Mouse (Mus musculus) stomach, adult 2 months (tissue): ENCODE results near the gene Hmg20b. TPM values are rescaled to one million over a fixed set of nuclear protein-coding genes. Genes with fewer than 3 reads are reported as not detected.

Experiments used
- polyA plus RNA-seq: library from polyadenylated mRNA; depleted of rRNA; stranded (reverse); fragments of >200 nt; gene quantifications from 2 replicates; pipeline ENCODE4 v1.2.3, GENCODE M21; 2012; rRNA removed

Gene Hmg20b
- polyA plus RNA-seq = 95.3 and 125 TPM in 2 replicates

DNA sequence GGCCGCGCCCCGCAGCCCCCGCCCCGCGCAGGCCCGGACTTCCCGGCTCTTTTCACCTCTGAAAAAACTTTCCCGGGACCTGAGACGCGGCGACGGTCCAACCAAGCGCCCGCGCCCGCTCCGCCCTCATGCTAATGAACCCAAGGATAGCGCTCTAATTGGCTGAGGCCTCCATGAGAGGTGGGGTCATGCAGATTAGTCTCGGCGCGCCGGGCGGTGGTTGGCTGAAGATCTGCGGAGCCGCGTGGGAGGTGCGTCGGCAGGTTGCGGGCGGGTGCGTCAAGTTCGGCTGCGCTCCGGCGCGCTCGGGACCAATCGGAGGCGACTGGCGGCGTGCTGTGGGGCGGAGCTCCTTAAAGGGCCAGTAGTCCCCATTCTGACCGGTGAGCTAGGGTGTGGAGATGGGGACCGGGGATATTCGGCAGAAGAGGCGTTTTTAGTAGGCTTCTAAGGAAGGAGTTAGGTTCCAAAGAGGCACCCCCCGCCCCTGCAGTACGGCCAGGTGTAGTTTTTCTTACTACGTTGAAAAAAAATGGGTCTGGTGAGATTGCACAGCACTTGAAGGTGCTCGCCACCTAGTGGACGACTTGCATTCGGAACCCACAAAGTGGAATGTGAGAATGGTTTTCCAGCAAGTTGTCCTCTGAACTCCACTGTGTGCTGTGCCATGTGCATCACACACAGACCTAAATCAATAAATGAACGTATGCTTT is at the start of gene Hmg20b:
Gene Hmg20b (minus strand): TSS at position 130 of the 713 bp plus-strand sequence.

DNA sequence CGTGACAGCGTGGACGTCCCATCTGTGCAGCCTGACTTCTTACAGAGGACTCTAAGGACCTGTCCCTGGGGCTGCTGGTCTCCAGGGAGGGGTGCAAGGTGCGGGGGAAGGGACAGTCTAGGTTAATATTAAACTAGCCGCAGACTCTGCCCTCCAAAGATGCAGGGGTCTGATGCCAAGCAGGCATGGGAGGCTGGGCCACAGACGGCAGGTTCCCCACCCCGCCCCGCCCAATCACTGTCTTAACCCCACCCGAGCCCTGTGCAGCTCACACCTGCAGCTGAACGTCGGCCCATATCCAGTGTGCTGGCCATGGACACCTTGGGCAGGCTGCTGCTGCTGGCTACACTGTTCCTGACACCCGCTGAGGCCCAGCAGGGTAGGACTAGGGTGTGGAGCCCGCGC is 42.5 kb upstream of the Hmg20b start, which contains the start of gene Smim24:
Gene Smim24 (plus strand): TSS at position 271 of the 405 bp plus-strand sequence.

DNA sequence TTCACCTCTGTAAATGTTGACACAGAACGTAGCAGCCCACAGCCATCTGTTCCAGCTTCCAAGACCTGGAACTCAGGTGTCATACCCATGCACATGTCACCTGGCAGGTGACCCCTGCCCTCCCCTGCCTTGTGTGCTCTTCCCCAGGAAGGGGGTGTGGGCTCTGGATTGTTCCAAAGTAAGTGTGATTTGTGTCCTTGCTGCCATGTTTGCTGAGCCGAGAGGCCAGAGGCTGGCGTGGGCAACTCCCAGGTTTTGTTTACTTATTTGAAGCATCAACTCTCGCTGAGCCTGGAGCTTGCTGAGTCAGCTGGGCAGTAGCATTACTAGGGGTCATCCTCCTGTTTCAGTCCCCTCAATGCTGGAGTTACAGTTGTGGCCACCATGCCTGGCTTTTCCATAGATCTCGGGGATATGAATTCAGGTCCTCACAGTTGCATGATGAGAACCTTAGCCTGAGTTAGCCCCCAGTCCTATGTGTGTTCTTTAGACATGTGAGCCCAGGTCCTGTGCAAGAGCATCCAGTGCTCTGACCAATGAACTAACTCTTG is 38.3 kb upstream of the Hmg20b start, which contains the start of gene Gm48552:
Gene Gm48552 (plus strand): TSS at position 501 of the 551 bp plus-strand sequence.

DNA sequence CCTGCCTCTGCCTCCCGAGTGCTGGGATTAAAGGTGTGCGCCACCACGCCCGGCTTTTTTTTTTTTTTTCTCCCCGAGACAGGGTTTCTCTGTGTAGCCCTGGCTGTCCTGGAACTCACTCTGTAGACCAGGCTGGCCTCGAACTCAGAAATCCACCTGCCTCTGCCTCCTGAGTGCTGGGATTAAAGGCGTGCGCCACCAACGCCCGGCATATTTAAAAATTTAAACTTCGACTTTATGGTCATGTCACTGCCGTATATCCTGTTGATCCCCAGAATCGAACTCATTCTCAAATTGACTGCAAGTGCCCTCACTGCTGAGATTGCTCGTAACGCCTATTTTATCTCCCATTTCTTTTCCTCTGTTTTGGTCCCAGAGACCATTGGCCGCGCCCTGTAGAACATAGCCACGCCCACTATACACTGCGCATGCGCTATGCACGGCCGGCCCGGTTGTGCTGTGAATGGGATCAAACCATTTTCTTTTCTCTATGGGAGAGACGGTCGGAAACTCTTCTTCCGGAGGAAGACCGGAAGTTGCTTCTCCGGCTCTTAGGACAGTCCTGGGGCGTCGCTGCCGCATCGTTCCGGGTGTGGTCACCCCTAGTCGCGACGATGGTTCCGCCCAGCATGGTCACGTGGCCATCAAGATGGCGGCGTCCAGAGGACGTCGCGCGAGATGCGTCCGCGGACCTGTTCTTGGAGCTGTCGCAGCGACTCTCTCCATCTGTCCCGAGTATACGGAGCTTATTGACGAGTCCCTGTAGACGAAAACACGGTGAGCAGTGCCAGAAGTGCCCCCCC is 33.7 kb upstream of the Hmg20b start, which contains the start of the genes Dohh and Gm48551:
Gene Dohh (plus strand): TSS at position 627 of the 803 bp plus-strand sequence.
Gene Gm48551 (plus strand): TSS at position 665 of the 803 bp plus-strand sequence.

DNA sequence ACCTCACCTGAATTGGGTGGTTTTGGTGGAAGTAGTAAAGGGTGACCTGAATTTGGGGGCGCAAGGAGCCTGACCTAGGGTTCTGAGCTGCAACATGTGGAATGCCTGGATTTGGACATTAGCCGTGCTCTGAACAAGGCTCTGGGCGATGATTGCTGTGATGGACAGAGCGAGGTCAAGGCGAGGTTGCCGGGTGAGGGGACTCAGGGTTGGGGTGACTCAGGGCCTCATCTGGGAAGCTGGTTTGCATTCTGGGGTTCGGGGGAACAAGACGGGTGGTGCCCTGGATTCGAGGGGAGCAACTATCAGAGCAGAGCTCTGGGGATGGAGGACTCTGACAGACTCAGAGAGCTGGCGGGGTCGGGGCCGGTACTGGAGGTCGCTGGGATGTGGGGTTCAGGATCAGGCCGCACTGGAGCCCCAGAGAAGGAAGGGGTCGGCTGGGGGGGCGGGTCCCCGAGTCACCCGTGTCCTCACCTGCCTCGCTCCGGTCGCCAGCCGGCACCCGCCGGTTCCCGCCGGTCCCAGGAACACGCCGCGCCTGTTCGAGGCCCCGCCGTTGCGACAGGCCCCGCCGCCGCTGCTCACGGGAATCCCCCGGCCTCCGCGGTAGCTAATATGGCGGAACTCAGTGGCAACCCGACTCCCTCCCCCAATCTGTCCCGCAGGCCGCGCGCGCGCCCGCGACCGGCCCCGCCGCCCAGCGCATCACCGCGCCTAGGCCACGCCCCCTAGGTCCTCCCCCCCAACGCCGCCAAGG is 27.7 kb upstream of the Hmg20b start, which contains the start of gene Fzr1:
Gene Fzr1 (minus strand): TSS at position 724 of the 760 bp plus-strand sequence.

DNA sequence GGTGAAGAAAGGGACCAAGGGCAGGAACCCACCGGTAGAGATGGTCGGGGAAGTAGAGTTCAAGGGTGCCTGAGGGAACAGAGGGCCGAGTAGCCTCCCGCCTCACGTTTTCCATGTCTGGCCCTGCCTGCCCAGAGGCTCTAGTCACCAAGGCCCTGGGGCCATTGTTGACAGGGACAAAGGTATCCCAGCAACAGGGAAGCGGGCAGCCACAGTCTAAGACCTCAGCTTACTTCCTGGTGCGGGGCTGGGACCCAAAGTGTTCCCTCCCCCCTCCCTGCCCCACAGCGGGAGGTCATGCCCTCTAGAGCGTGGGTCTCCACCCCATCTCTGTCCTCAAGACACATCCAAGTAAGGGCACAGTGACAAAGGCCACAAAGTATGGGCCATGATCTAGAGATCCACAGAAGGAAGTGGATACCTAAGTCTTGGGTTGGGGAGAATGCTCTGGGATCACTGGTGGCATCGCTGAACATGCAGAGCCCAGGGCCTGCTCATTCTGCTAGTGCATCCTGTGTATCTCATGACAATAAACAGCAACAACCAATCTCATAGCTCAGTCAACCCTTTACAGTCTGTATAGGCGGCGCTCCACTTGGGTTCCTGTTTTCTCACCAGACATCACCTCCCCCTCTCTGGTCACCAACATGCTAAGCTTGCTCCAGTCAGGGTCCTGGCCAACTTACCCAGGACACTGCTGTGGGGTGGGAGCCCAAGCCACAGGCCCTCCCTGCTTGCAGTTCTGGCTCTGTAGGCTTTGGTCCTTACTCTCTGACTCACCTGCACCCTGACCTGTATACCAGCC is 15.6 kb upstream of the Hmg20b start, which contains the start of gene 4930404N11Rik:
Gene 4930404N11Rik (minus strand): TSS at position 145 of the 805 bp plus-strand sequence.

DNA sequence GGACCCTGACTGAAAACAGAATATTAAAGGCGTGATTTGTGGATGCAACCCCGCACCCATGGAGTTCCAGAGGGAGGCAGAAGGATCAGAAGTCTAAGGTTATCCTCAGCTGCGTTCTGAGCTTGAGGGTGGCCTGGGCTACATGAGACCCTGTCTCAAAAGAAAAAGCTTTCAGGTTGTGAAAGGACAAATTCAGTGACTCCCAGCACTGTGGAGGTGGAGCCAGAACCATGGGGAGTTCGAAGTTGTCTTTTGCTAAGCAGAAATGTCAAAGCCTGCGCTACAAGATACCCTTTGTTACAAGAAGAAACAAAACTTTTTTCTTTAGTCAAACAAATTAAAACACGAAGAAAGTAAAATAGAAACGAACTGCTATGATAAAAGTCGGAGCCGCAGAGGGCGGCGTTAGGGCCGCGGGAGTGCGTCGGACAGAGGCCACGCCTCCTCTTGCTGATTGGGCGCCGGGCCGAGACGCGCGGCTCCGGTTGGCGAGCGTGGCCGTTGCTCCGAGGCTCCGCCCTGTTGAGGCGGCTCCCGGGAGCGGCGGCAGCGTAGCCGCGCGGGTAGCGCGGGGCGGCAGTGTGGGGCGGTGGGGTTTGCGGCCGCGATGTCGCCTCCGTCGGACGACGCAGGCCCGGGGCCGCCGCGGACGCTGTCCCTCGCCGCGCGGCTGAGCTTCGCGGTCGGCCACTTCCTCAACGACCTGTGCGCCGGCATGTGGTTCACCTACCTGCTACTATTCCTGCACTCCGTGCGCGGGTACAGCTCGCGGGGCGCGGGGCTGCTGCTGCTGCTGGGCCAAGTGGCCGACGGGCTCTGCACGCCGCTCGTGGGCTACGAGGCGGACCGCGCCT is 6.9 kb upstream of the Hmg20b start, which contains the start of gene Mfsd12:
Gene Mfsd12 (plus strand): TSS at position 501 of the 854 bp plus-strand sequence.

DNA sequence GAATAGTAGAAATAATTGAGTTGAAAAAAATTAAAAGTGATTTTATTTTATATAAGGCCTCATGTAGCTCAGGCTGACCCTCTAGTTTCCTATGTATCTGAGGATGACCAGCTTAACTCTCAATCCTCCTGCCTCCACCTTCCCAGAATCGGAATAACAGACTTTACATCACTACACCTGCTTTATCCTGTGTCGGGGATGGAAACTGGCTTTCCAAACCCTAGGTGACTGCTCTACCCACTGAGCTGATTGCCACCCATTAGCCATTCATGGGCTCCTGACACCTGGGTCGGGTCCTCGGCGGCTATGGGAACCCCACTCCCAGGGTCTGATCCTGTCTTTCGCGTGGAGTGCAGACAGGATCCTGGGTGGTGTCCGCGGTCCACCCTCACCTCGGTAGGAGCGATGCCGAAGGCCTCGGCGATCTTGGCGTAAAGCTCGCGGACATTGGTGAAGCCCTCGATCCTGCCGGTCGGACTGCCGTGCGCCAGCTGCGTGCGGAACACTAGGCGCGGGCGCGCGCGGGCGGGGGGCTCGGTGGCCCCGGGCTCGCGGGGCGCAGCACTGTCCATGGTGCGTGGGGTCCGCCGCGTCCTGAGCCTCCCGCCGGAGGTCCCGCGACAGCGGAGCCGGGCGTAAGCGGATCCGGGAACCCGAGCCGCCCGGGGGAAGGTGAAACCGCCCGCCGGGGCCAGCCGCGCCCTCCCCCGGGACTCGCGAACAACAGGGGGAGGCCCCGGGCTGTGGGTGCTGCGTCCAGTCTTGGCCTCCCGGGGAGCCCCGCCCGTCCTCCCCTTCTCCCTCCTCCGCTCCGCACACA is 7.4 kb downstream of the Hmg20b start, which contains the start of gene Gipc3:
Gene Gipc3 (minus strand): TSS at position 581 of the 820 bp plus-strand sequence.

DNA sequence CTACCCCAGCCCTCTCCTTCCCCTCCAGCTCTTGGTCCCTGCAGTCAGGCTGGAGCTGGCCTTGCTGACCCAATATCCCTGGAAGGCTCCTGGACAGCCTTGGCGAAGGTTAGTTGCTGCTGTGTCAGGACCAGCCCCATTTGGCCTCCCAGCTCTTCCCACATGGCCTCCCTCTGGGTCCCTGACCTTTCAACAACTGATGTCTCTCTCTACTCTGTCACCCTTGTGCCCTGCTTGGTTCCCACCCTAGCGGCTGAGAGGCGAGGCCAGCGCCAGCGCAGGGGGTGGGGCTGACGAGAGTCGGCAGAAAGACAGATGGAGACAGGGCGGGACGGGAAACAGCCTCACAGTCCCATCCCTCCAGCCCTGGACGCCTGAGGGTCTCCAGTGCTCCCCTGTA is 21.9 kb downstream of the Hmg20b start, which contains the start of gene Tbxa2r:
Gene Tbxa2r (plus strand): TSS at position 346 of the 400 bp plus-strand sequence.

DNA sequence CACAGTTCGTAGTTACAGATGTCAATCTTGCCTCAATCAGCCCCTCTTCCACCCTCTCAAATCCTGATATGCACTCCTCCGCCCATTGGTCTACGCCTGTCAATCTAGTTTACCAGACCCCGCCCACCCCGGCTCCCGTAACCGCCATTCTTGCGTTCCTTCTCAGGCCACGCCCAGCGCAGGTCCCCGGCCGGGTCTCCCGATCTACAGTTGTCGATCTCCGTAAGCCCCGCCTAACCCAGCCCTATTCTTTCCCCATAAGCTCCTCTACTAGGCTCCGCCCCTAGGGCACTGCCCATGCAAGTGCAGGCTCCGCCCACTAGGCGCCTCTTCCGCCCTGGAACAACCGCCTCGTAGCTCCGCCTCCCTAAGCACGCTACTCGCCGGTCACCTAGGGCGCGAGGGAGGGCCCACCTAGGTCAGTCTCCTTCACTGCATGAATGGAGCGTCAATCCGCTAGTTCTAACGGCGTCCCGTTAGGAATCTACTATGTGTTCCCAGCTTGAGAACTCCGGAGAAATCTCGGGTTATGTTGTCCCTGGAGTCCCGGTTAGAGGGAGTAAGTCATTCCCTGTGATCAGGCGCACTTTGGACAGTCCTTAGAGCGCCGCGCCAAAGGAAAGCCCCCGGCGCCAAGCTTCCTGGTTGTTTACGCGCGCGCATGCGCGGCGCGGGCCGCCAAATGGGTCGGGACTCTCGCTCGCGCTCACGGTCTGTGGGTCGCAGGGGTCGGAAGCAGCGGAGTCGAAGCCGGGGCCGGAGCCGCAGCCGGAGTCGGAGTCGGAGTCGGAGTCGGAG is 29.5 kb downstream of the Hmg20b start, which contains the start of gene Cactin:
Gene Cactin (plus strand): TSS at position 554 of the 798 bp plus-strand sequence.

Other genes with a start within 250 kb of the Hmg20b start
- gene Map2k2, start 244.6 kb downstream of the Hmg20b start, polyA plus RNA-seq = 190 and 419 TPM in 2 replicates
- 48.3 and 79.2 TPM in 2 replicates for gene Zbtb7a, start 215.3 kb downstream of the Hmg20b start, polyA plus RNA-seq
- gene Pias4, start 182.6 kb downstream of the Hmg20b start, polyA plus RNA-seq = 25.3 and 28.0 TPM in 2 replicates
- 532 and 619 TPM in 2 replicates for gene Eef2, start 173.8 kb downstream of the Hmg20b start, polyA plus RNA-seq
- 62.9 and 105 TPM in 2 replicates for gene Dapk3, start 167.5 kb downstream of the Hmg20b start, polyA plus RNA-seq
- gene 4930442H23Rik, start 166.6 kb downstream of the Hmg20b start, polyA plus RNA-seq = not detected in 2 replicates
- 0.67 TPM in 2 replicates for gene Nmrk2, start 148.4 kb downstream of the Hmg20b start, polyA plus RNA-seq
- 0.15 and 0.17 TPM in 2 replicates for gene Atcay, start 119.6 kb downstream of the Hmg20b start, polyA plus RNA-seq
- gene Zfr2, start 117.3 kb downstream of the Hmg20b start, polyA plus RNA-seq = 5.2 and 6.0 TPM in 2 replicates
- 1.5 and 3.0 TPM in 2 replicates for gene Matk, start 97.5 kb downstream of the Hmg20b start, polyA plus RNA-seq
- gene Mrpl54, start 83.5 kb downstream of the Hmg20b start, polyA plus RNA-seq = 75.5 and 146 TPM in 2 replicates
- gene Apba3, start 83.5 kb downstream of the Hmg20b start, polyA plus RNA-seq = 58.9 and 73.0 TPM in 2 replicates
- 85.6 and 104 TPM in 2 replicates for gene Tjp3, start 58.9 kb downstream of the Hmg20b start, polyA plus RNA-seq
- 33.5 and 41.8 TPM in 2 replicates for gene Pip5k1c, start 57.5 kb downstream of the Hmg20b start, polyA plus RNA-seq
- gene Cactin, start 29.4 kb downstream of the Hmg20b start, polyA plus RNA-seq = 11.9 and 14.7 TPM in 2 replicates
- gene Tbxa2r, start 21.7 kb downstream of the Hmg20b start, polyA plus RNA-seq = 17.8 and 29.6 TPM in 2 replicates
- gene Gipc3, start 7.2 kb downstream of the Hmg20b start, polyA plus RNA-seq = 2.3 TPM in 2 replicates
- 11.1 and 23.8 TPM in 2 replicates for gene Mfsd12, start 7.0 kb upstream of the Hmg20b start, polyA plus RNA-seq
- 229 and 346 TPM in 2 replicates for gene 4930404N11Rik, start 15.3 kb upstream of the Hmg20b start, polyA plus RNA-seq
- gene Fzr1, start 28.0 kb upstream of the Hmg20b start, polyA plus RNA-seq = 64.1 and 71.5 TPM in 2 replicates
- gene Dohh, start 33.9 kb upstream of the Hmg20b start, polyA plus RNA-seq = 57.2 and 82.1 TPM in 2 replicates
- 0.54 and 0.88 TPM in 2 replicates for gene Gm48551, start 34.0 kb upstream of the Hmg20b start, polyA plus RNA-seq
- 1.4 and 1.7 TPM in 2 replicates for gene Gm48552, start 38.5 kb upstream of the Hmg20b start, polyA plus RNA-seq
- 455 and 473 TPM in 2 replicates for gene Smim24, start 42.6 kb upstream of the Hmg20b start, polyA plus RNA-seq
- 27.0 and 33.0 TPM in 2 replicates for gene Nfic, start 105.2 kb upstream of the Hmg20b start, polyA plus RNA-seq
- 1.3 and 2.8 TPM in 2 replicates for gene Celf5, start 132.2 kb upstream of the Hmg20b start, polyA plus RNA-seq
- 147 and 177 TPM in 2 replicates for gene Ncln, start 145.9 kb upstream of the Hmg20b start, polyA plus RNA-seq
- gene S1pr4, start 149.7 kb upstream of the Hmg20b start, polyA plus RNA-seq = 1.6 and 3.7 TPM in 2 replicates
- 5.4 and 9.1 TPM in 2 replicates for gene Gna15, start 173.7 kb upstream of the Hmg20b start, polyA plus RNA-seq
- 64.5 and 66.0 TPM in 2 replicates for gene Gna11, start 194.7 kb upstream of the Hmg20b start, polyA plus RNA-seq
- 1,576 and 2,275 TPM in 2 replicates for gene Aes, start 209.0 kb upstream of the Hmg20b start, polyA plus RNA-seq
- gene Tle2, start 224.1 kb upstream of the Hmg20b start, polyA plus RNA-seq = 56.0 and 71.7 TPM in 2 replicates